Mouse (Mus musculus) embryonic facial prominence, embryonic 12.5 days (tissue): ENCODE measurements around the gene Zfp366. TPM values are rescaled to one million over a fixed set of nuclear protein-coding genes. Genes with fewer than 3 reads are reported as not detected.

Experiments used
- ATAC-seq: fragments of 200-750 bp; cut with Nextera tagmentation; 2 replicates; pipeline ENCODE4 v1.8.0; 2017; ENCODE audit not compliant: insufficient number of reproducible peaks, insufficient read depth, low FRiP score, low TSS enrichment
- H3K27ac ChIP-seq: fragments of 300-500 bp; sonication (generic); 2 replicates; pipeline ENCODE4 v1.5.1; 2016; ENCODE audit warnings: mild to moderate bottlenecking
- H3K27me3 ChIP-seq: fragments of 300-500 bp; sonication (generic); 2 replicates; pipeline ENCODE4 v1.6.1; 2016; ENCODE audit warnings: mild to moderate bottlenecking, moderate library complexity
- H3K36me3 ChIP-seq: fragments of 300-500 bp; sonication (generic); 2 replicates; pipeline ENCODE4 v1.6.1; 2016; ENCODE audit warnings: mild to moderate bottlenecking
- H3K4me1 ChIP-seq: fragments of 300-500 bp; sonication (generic); 2 replicates; pipeline ENCODE4 v1.6.1; 2016
- H3K4me2 ChIP-seq: fragments of 300-500 bp; sonication (generic); replicated peaks from 2 replicates; pipeline ENCODE4 v1.6.1; 2016; ENCODE audit warnings: mild to moderate bottlenecking, moderate library complexity
- H3K4me3 ChIP-seq: fragments of 300-500 bp; sonication (generic); 2 replicates; pipeline ENCODE4 v1.5.1; 2016; ENCODE audit warnings: mild to moderate bottlenecking
- H3K9ac ChIP-seq: fragments of 300-500 bp; sonication (generic); 2 replicates; pipeline ENCODE4 v1.6.1; 2016; ENCODE audit warnings: mild to moderate bottlenecking, moderate library complexity
- H3K9me3 ChIP-seq: fragments of 300-500 bp; sonication (generic); 2 replicates; pipeline ENCODE4 v1.6.1; 2016; ENCODE audit warnings: mild to moderate bottlenecking, moderate library complexity
- WGBS: fragments of 180-500 bp; shearing (Covaris S2); methylation state at CpG from one replicate; pipeline ENCODE4 v1.1.7; 2016; 5-methylcytosine and 5-hydroxymethylcytosine counted together
- polyA plus RNA-seq: library from polyadenylated mRNA; unstranded; fragments of >200 nt; fragmentation: Nextera tagmentation; extraction: Ambion mirVana; gene quantifications from 2 replicates; pipeline ENCODE4 v1.2.1, GENCODE M21; 2016

Gene Zfp366
- polyA plus RNA-seq = 0.41 and 0.67 TPM in 2 replicates

- Histone ChIP-seq H3K27me3 (no peaks in the 10 kb centered on the region), H3K4me3 (no peak within 1 kb of the TSS), H3K4me2 (no peak within 1 kb of the TSS), H3K4me1 (0 out of 2 replicates have a peak, but pooled peaks cover 2% of the 10 kb centered on the region), H3K9ac (no peak within 1 kb of the TSS; the same call in 1 of the 2 replicates), H3K9me3 (no peaks in the 10 kb centered on the region), H3K27ac (no peak within 1 kb of the TSS), H3K36me3 (no peaks in the 10 kb centered on the region)
- 44% methylated on average over 11 of the region's 11 CpGs for WGBS
- no peak for ATAC-seq
Measured at GRCm38 (mm10) chr13:99184155-99184886, at the start of gene Zfp366. TSS of gene Zfp366 (plus strand) at chr13:99184823.

GRCm38 (mm10) chr13:99138351-99139255 lies 46.0 kb upstream of the Zfp366 start:
- 81% methylated on average over 12 of the region's 12 CpGs for WGBS
- no peak overlapping the region for H3K9ac ChIP-seq

GRCm38 (mm10) chr13:99146355-99146871 lies 38.2 kb upstream of the Zfp366 start:
- H3K9me3 ChIP-seq = no peaks in the 10 kb centered on the region
- H3K36me3 ChIP-seq = no peaks in the 10 kb centered on the region
- WGBS = 81% methylated on average over 13 of the region's 13 CpGs
- H3K27me3 ChIP-seq = no peaks in the 10 kb centered on the region
- H3K4me3 ChIP-seq = no peak overlapping the region
- no peak overlapping the region for H3K27ac ChIP-seq
- ATAC-seq = no peak
- H3K4me2 ChIP-seq = no peak overlapping the region
- H3K9ac ChIP-seq = no peak overlapping the region
- H3K4me1 ChIP-seq = peaks cover 23% of the 10 kb centered on the region

More at GRCm38 (mm10) chr13:99138351-99139255, 46.0 kb upstream of the Zfp366 start:
- Histone ChIP-seq H3K4me2 (no peak overlapping the region), H3K4me1 (no peaks in the 10 kb centered on the region), H3K27ac (no peak overlapping the region), H3K4me3 (no peak overlapping the region), H3K9me3 (no peaks in the 10 kb centered on the region), H3K36me3 (no peaks in the 10 kb centered on the region), H3K27me3 (no peaks in the 10 kb centered on the region)
- no peak for ATAC-seq

- no peak overlapping the region for H3K27ac ChIP-seq
- H3K4me3 ChIP-seq = no peak overlapping the region
- no peaks in the 10 kb centered on the region for H3K9me3 ChIP-seq
- 82% methylated on average over 6 of the region's 6 CpGs for WGBS
- H3K27me3 ChIP-seq = no peaks in the 10 kb centered on the region
- no peak for ATAC-seq
- peaks cover 28% of the 10 kb centered on the region for H3K4me1 ChIP-seq
- no peak overlapping the region for H3K4me2 ChIP-seq
- no peaks in the 10 kb centered on the region for H3K36me3 ChIP-seq
- no peak overlapping the region for H3K9ac ChIP-seq
Measured at GRCm38 (mm10) chr13:99147645-99148111, 36.9 kb upstream of the Zfp366 start.

GRCm38 (mm10) chr13:99149551-99150305 lies 34.9 kb upstream of the Zfp366 start:
- Histone ChIP-seq H3K4me3 (no peak overlapping the region), H3K36me3 (no peaks in the 10 kb centered on the region), H3K27ac (no peak overlapping the region), H3K4me2 (no peak overlapping the region), H3K4me1 (peaks cover 29% of the 10 kb centered on the region), H3K9ac (no peak overlapping the region), H3K9me3 (no peaks in the 10 kb centered on the region), H3K27me3 (no peaks in the 10 kb centered on the region)
- no peak for ATAC-seq
- 59% methylated on average over 14 of the region's 14 CpGs for WGBS

GRCm38 (mm10) chr13:99150626-99151025 lies 34.0 kb upstream of the Zfp366 start:
- Histone ChIP-seq H3K27me3 (no peaks in the 10 kb centered on the region), H3K27ac (no peak overlapping the region), H3K4me3 (no peak overlapping the region), H3K9ac (no peak overlapping the region), H3K4me2 (no peak overlapping the region), H3K9me3 (no peaks in the 10 kb centered on the region), H3K4me1 (peaks cover 29% of the 10 kb centered on the region), H3K36me3 (no peaks in the 10 kb centered on the region)
- WGBS = 78% methylated on average over 6 of the region's 6 CpGs
- no peak for ATAC-seq

- WGBS = 48% methylated on average over 8 of the region's 8 CpGs
- no peak overlapping the region for H3K4me3 ChIP-seq
- no peaks in the 10 kb centered on the region for H3K9me3 ChIP-seq
- no peak overlapping the region for H3K9ac ChIP-seq
- peaks cover 29% of the 10 kb centered on the region for H3K4me1 ChIP-seq
- no peak overlapping the region for H3K4me2 ChIP-seq
- no peaks in the 10 kb centered on the region for H3K36me3 ChIP-seq
- ATAC-seq = no peak
- no peaks in the 10 kb centered on the region for H3K27me3 ChIP-seq
- H3K27ac ChIP-seq = no peak overlapping the region
Measured at GRCm38 (mm10) chr13:99151121-99151520, 33.5 kb upstream of the Zfp366 start.

- H3K9me3 ChIP-seq = no peaks in the 10 kb centered on the region; the same call in 1 of the 2 replicates
- 0 out of 2 replicates have a peak overlapping the region, but pooled peaks have one; percentile 11 for H3K4me2 ChIP-seq
- 0 out of 2 replicates have a peak overlapping the region, but pooled peaks have one; percentile 7 for H3K9ac ChIP-seq
- ATAC-seq = no peak
- H3K4me3 ChIP-seq = no peak overlapping the region
- no peaks in the 10 kb centered on the region for H3K27me3 ChIP-seq
- no peak overlapping the region for H3K27ac ChIP-seq
- WGBS = 26% methylated on average over 18 of the region's 18 CpGs
- H3K4me1 ChIP-seq = peaks cover 29% of the 10 kb centered on the region
- H3K36me3 ChIP-seq = no peaks in the 10 kb centered on the region
Measured at GRCm38 (mm10) chr13:99152305-99152930, 32.2 kb upstream of the Zfp366 start.

- Histone ChIP-seq H3K4me1 (peaks cover 4% of the 10 kb centered on the region; the same call in 1 of the 2 replicates), H3K36me3 (no peaks in the 10 kb centered on the region), H3K27ac (no peak overlapping the region), H3K9ac (no peak overlapping the region), H3K4me2 (no peak overlapping the region), H3K4me3 (no peak overlapping the region), H3K27me3 (no peaks in the 10 kb centered on the region), H3K9me3 (no peaks in the 10 kb centered on the region; the same call in 1 of the 2 replicates)
- ATAC-seq = no peak
- WGBS = 78% methylated on average over 2 of the region's 2 CpGs
Measured at GRCm38 (mm10) chr13:99157709-99158108, 26.9 kb upstream of the Zfp366 start.

- Histone ChIP-seq H3K27me3 (no peaks in the 10 kb centered on the region), H3K4me2 (no peak overlapping the region), H3K36me3 (no peaks in the 10 kb centered on the region), H3K4me1 (peaks cover 12% of the 10 kb centered on the region), H3K4me3 (no peak overlapping the region), H3K27ac (no peak overlapping the region), H3K9me3 (no peaks in the 10 kb centered on the region; the same call in 1 of the 2 replicates), H3K9ac (no peak overlapping the region)
- ATAC-seq = no peak
- WGBS = 89% methylated on average over 3 of the region's 3 CpGs
Measured at GRCm38 (mm10) chr13:99158773-99159172, 25.9 kb upstream of the Zfp366 start.
